ENCODE assay signal across 7 mouse cellular contexts in the genomic region with DNA sequence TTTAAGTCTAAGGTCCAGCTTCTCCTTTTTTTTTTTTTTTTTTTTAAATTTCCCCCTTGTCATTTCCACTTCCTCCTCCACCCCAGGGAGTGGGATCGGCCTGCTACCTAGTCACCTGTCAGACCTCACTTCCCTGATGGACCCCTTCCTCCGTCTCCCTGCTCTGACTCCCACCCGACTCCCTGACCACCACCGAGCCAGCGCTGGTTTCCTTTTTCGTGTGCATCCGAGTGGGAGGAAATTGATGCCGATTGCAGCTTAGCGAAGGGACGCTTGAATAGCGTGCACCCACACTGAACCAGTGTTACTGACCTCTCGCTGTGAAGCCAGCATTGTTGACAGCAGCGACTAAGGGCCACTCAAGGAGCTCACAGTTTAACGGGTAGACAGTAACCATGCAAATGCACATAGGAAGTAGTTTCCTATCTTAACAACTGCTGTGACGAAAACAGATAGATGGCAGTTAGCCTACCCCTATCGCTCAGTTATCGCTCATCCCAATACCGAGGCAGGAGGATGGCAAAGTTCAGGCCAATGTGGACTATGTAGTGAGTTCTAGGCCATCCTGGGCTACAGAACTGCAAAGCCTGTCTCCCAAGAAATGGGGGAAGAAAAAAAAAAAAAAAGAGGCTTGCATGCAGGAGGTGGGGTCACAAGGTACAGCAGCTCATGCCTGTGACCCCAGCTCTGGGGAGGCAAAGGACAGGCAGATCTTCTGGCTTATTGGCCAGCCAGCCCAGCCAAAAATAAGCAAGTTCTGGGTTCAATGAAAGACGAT. TPM values are rescaled to one million over a fixed set of nuclear protein-coding genes. Genes with fewer than 3 reads are reported as not detected.
DNase-seq lines count a peak whose midpoint lies in the region; ATAC-seq lines count a peak whose summit lies in the region.

No protein-coding gene starts in this region.

- H3K4me1 ChIP-seq in brown adipose tissue, adult 24 weeks (ENCODE audit: control insufficient read depth, insufficient read depth, insufficient read length, low read length), result peaks cover 7% of the 10 kb centered on the region; the same call in 1 of the 2 replicates
- peaks cover 10% of the 10 kb centered on the region for H3K4me1 ChIP-seq in heart, embryonic 13.5 days
- peaks cover 9% of the 10 kb centered on the region for H3K4me1 ChIP-seq in midbrain, embryonic 16.5 days (ENCODE audit: control insufficient read depth, insufficient read depth, low read length)

- H3K9ac ChIP-seq in heart, embryonic 13.5 days, result peak overlapping the region; percentile 94
- H3K9ac ChIP-seq in midbrain, embryonic 16.5 days (ENCODE audit: low read depth, low read length), result peak overlapping the region; percentile 86

- no peak for ATAC-seq in heart, embryonic 13.5 days (ENCODE audit: extremely low read depth, insufficient number of reproducible peaks, low FRiP score, low TSS enrichment)
- peak; percentile 39; the same call in 1 of the 2 replicates for ATAC-seq in midbrain, embryonic 16.5 days

- DNase-seq in right cerebral cortex, postnatal 14 days, result peak; percentile 22
- DNase-seq in right cerebral cortex, postnatal 10 days (ENCODE audit: low spot score in 2 of 2), result no peak
- DNase-seq in kidney, postnatal 4 days, result peak; percentile 28 to 56
- peak; percentile 45 for DNase-seq in thymus, postnatal 4 days

- peak overlapping the region; percentile 85 for H3K4me3 ChIP-seq in brown adipose tissue, adult 24 weeks (ENCODE audit: insufficient read depth, low read depth, low read length)
- H3K4me3 ChIP-seq in heart, embryonic 13.5 days, result peak overlapping the region; percentile 95
- peak overlapping the region; percentile 73 for H3K4me3 ChIP-seq in midbrain, embryonic 16.5 days (ENCODE audit: low read depth, low read length)

- H3K27me3 ChIP-seq in heart, embryonic 13.5 days (replicated peaks), result no peaks in the 10 kb centered on the region
- no peaks in the 10 kb centered on the region for H3K27me3 ChIP-seq in midbrain, embryonic 16.5 days (ENCODE audit: control insufficient read depth, insufficient read depth, low read depth, low read length)

- peak overlapping the region; percentile 90 for H3K4me2 ChIP-seq in heart, embryonic 13.5 days
- H3K4me2 ChIP-seq in midbrain, embryonic 16.5 days (ENCODE audit: low read length), result peak overlapping the region; percentile 81

- H3K36me3 ChIP-seq in heart, embryonic 13.5 days, result peaks cover 20% of the 10 kb centered on the region
- H3K36me3 ChIP-seq in midbrain, embryonic 16.5 days (ENCODE audit: control insufficient read depth, insufficient read depth, low read length), result peaks cover 9% of the 10 kb centered on the region

- WGBS in heart, embryonic 13.5 days, result 8% methylated on average over 19 of the region's 19 CpGs
- 15% methylated on average over 19 of the region's 19 CpGs for WGBS in midbrain, embryonic 16.5 days

- no peaks in the 10 kb centered on the region for H3K9me3 ChIP-seq in heart, embryonic 13.5 days
- H3K9me3 ChIP-seq in midbrain, embryonic 16.5 days (replicated peaks; ENCODE audit: control insufficient read depth, low read length, poor library complexity, severe bottlenecking), result no peaks in the 10 kb centered on the region

- peak overlapping the region; percentile 89 for H3K27ac ChIP-seq in brown adipose tissue, adult 24 weeks (replicated peaks; ENCODE audit: low read depth, low read length)
- H3K27ac ChIP-seq in heart, embryonic 13.5 days (replicated peaks), result peak overlapping the region; percentile 77
- no peak overlapping the region for H3K27ac ChIP-seq in midbrain, embryonic 16.5 days (ENCODE audit: low read length)

RNA-seq across cellular contexts. Expression of gene Arpc3, which starts 0.7 kb away (rescaled TPM):
- 158 and 247 TPM in 2 replicates for polyA plus RNA-seq in brown adipose tissue, adult 24 weeks (2012; ENCODE audit: insufficient read depth, insufficient read length, missing spikeins)
- polyA plus RNA-seq in heart, embryonic 13.5 days (2015; fragmentation: Nextera tagmentation; extraction: Ambion mirVana), result 99.1 and 114 TPM in 2 replicates
- polyA plus RNA-seq in midbrain, embryonic 16.5 days (2015; fragmentation: Nextera tagmentation; extraction: Ambion mirVana), result 168 and 172 TPM in 2 replicates

RNA-seq across cellular contexts. Expression of gene Fam216a, which starts 20.3 kb away (rescaled TPM):
- polyA plus RNA-seq in brown adipose tissue, adult 24 weeks (2012; ENCODE audit: insufficient read depth, insufficient read length, missing spikeins), result 8.5 and 14.2 TPM in 2 replicates
- 55.5 and 56.8 TPM in 2 replicates for polyA plus RNA-seq in heart, embryonic 13.5 days (2015; fragmentation: Nextera tagmentation; extraction: Ambion mirVana)
- polyA plus RNA-seq in midbrain, embryonic 16.5 days (2015; fragmentation: Nextera tagmentation; extraction: Ambion mirVana), result 135 and 139 TPM in 2 replicates

RNA-seq across cellular contexts. Expression of gene Gpn3, which starts 20.7 kb away (rescaled TPM):
- 13.9 and 15.7 TPM in 2 replicates for polyA plus RNA-seq in brown adipose tissue, adult 24 weeks (2012; ENCODE audit: insufficient read depth, insufficient read length, missing spikeins)
- 54.4 and 59.9 TPM in 2 replicates for polyA plus RNA-seq in heart, embryonic 13.5 days (2015; fragmentation: Nextera tagmentation; extraction: Ambion mirVana)
- polyA plus RNA-seq in midbrain, embryonic 16.5 days (2015; fragmentation: Nextera tagmentation; extraction: Ambion mirVana), result 42.3 and 42.7 TPM in 2 replicates

RNA-seq across cellular contexts. Expression of gene Anapc7, which starts 29.1 kb away (rescaled TPM):
- 16.6 and 17.5 TPM in 2 replicates for polyA plus RNA-seq in brown adipose tissue, adult 24 weeks (2012; ENCODE audit: insufficient read depth, insufficient read length, missing spikeins)
- polyA plus RNA-seq in heart, embryonic 13.5 days (2015; fragmentation: Nextera tagmentation; extraction: Ambion mirVana), result 35.5 and 36.4 TPM in 2 replicates
- polyA plus RNA-seq in midbrain, embryonic 16.5 days (2015; fragmentation: Nextera tagmentation; extraction: Ambion mirVana), result 44.3 and 45.9 TPM in 2 replicates

RNA-seq across cellular contexts. Expression of gene Vps29, which starts 38.2 kb away (rescaled TPM):
- polyA plus RNA-seq in brown adipose tissue, adult 24 weeks (2012; ENCODE audit: insufficient read depth, insufficient read length, missing spikeins), result 101 and 111 TPM in 2 replicates
- 214 and 236 TPM in 2 replicates for polyA plus RNA-seq in heart, embryonic 13.5 days (2015; fragmentation: Nextera tagmentation; extraction: Ambion mirVana)
- polyA plus RNA-seq in midbrain, embryonic 16.5 days (2015; fragmentation: Nextera tagmentation; extraction: Ambion mirVana), result 320 and 347 TPM in 2 replicates

Comparison
In these comparisons a context has a peak if more than half of its experiments do, and no peak if none do; other contexts are left out.
1. DNase-seq: peak in right cerebral cortex, postnatal 14 days (single experiment), kidney, postnatal 4 days (2 of 2) and thymus, postnatal 4 days (single experiment); none in right cerebral cortex, postnatal 10 days (0 of 2).
2. Peak in every context shown above with its lines, with median percentiles within 50 percentile points of each other: H3K4me3 ChIP-seq.